Mouse (Mus musculus): ENCODE results near the gene Gm340. TPM values are rescaled to one million over a fixed set of nuclear protein-coding genes. Genes with fewer than 3 reads are reported as not detected.

The Gm340 gene
- polyA plus RNA-seq, 1 experiment from 2014 or later, result 2.7 TPM

Small RNA genes lying within 50 kb of the gene (microRNA-seq; reads per million reads assigned to microRNA genes)
- not detected for gene Mir8091

Other genes starting within 250 kb of the Gm340 start
- 2.9 and 3.8 TPM in 2 replicates for gene Pik3ap1, start 197.3 kb upstream of the Gm340 start, polyA plus RNA-seq (2016; fragmentation: Nextera tagmentation; extraction: Ambion mirVana)
- gene Lcor, start 99.7 kb upstream of the Gm340 start, polyA plus RNA-seq (2016; fragmentation: Nextera tagmentation; extraction: Ambion mirVana), result 14.5 and 14.8 TPM in 2 replicates
- gene Slit1, start 161.3 kb downstream of the Gm340 start, polyA plus RNA-seq (2016; fragmentation: Nextera tagmentation; extraction: Ambion mirVana), result 1.4 and 1.9 TPM in 2 replicates
- 32.9 and 33.1 TPM in 2 replicates for gene Arhgap19, start 219.7 kb downstream of the Gm340 start, polyA plus RNA-seq (2016; fragmentation: Nextera tagmentation; extraction: Ambion mirVana)
- gene Frat1, start 247.6 kb downstream of the Gm340 start, polyA plus RNA-seq (2016; fragmentation: Nextera tagmentation; extraction: Ambion mirVana), result 7.9 and 8.9 TPM in 2 replicates